Mouse (Mus musculus): ENCODE measurements around the gene Hint2. TPM values are rescaled to one million over a fixed set of nuclear protein-coding genes. Genes with fewer than 3 reads are reported as not detected.
A peak's percentile ranks its signal among the peaks of the same experiment; 100 is the strongest.

The Hint2 gene
- total and polyA plus RNA-seq, 3 experiments = 6.4 to 27.9 (median 17.8) TPM

- H3K79me2 ChIP-seq (replicated peaks; ENCODE audit: control insufficient read depth, extremely low read depth, insufficient read depth, poor library complexity, severe bottlenecking) = no peaks in the 10 kb centered on the region
- H3K27me3 ChIP-seq (replicated peaks) = peaks cover 90% of the 10 kb centered on the region
- in situ Hi-C loops (cut with MboI; ENCODE audit: low pct_ligation_motif_present, low pct_unique_long_range_greater_than_20kb, low sequenced_read_pairs) (no loop called here), dilution Hi-C loops (cut with MboI; ENCODE audit: extremely low pct_ligation_motif_present, extremely low pct_unique_long_range_greater_than_20kb, low sequenced_read_pairs) (no loop called here)
- peaks cover 0 to 7% of the 10 kb centered on the region in 2 experiments; a peak in 3 of 4 replicates for H3K4me1 ChIP-seq (ENCODE audit: control insufficient read depth in 1 of 2, insufficient read depth in 2 of 2)
- TF ChIP-seq BHLHE40 (IDR thresholded peaks at IDR 0.05; ENCODE audit: low read depth, low read length) (no peak), MXI1 (IDR thresholded peaks at IDR 0.05; ENCODE audit: low read depth, low read length) (no peak), CHD2 (IDR thresholded peaks at IDR 0.05; ENCODE audit: low read length) (no peak), MAZ (IDR thresholded peaks at IDR 0.05; ENCODE audit: low read depth, low read length) (no peak), ZKSCAN1 (IDR thresholded peaks at IDR 0.05; ENCODE audit: borderline replicate concordance, low read depth, low read length) (no peak), E2F4 (IDR thresholded peaks at IDR 0.05; ENCODE audit: insufficient replicate concordance, low read depth, low read length) (no peak), SMC3 (IDR thresholded peaks at IDR 0.05; ENCODE audit: low read depth, low read length) (no peak), ZNF384 (IDR thresholded peaks at IDR 0.05; ENCODE audit: low read depth, low read length) (no peak), POLR2A (IDR thresholded peaks at IDR 0.05; ENCODE audit: low read depth, low read length) (no peak), GABPA (IDR thresholded peaks at IDR 0.05; ENCODE audit: insufficient replicate concordance, low read depth, low read length) (no peak), ZMIZ1 (IDR thresholded peaks at IDR 0.05; ENCODE audit: low read depth, low read length) (no peak), EP300 (IDR thresholded peaks at IDR 0.05; ENCODE audit: low read length) (no peak), TCF12 (IDR thresholded peaks at IDR 0.05; ENCODE audit: low read depth, low read length) (no peak), POLR2AphosphoS2 (IDR thresholded peaks at IDR 0.05; ENCODE audit: low read depth, low read length) (no peak), MEF2A (IDR thresholded peaks at IDR 0.05; ENCODE audit: borderline replicate concordance, low read depth, low read length) (no peak), UBTF (IDR thresholded peaks at IDR 0.05; ENCODE audit: low read depth, low read length) (no peak), SIN3A (IDR thresholded peaks at IDR 0.05; ENCODE audit: low read length) (no peak)
- H3K36me3 ChIP-seq (replicated peaks in 1 of 2; ENCODE audit: control insufficient read depth in 1 of 2, insufficient read depth in 1 of 2, low read length in 1 of 2) = no peaks in the 10 kb centered on the region
- no peak for DNase-seq (ENCODE audit: extremely low read depth)
- H3K4me2 ChIP-seq (ENCODE audit: insufficient read depth, low read depth, poor library complexity, severe bottlenecking) = no peak overlapping the region
- no peak overlapping the region for H3K4me3 ChIP-seq (replicated peaks in 1 of 3; ENCODE audit: low read depth in 2 of 3, low read length in 2 of 3, poor library complexity in 1 of 3)
- H3K9me3 ChIP-seq (replicated peaks; ENCODE audit: low read length) = no peaks in the 10 kb centered on the region
- H3K9ac ChIP-seq (ENCODE audit: insufficient read depth, low read depth) = no peak overlapping the region
- no peak overlapping the region for H3K27ac ChIP-seq (ENCODE audit: insufficient read depth, low read depth)
Observed at GRCm38 (mm10) chr4:43673703-43674102, 17.4 kb upstream of the Hint2 start.

GRCm38 (mm10) chr4:43672070-43672469, 15.8 kb upstream of the Hint2 start:
- Histone ChIP-seq H3K4me2 (ENCODE audit: insufficient read depth, low read depth, poor library complexity, severe bottlenecking) (no peak overlapping the region), H3K36me3 (replicated peaks in 1 of 2; ENCODE audit: control insufficient read depth in 1 of 2, insufficient read depth in 1 of 2, low read length in 1 of 2) (no peaks in the 10 kb centered on the region), H3K79me2 (replicated peaks; ENCODE audit: control insufficient read depth, extremely low read depth, insufficient read depth, poor library complexity, severe bottlenecking) (no peaks in the 10 kb centered on the region), H3K9ac (ENCODE audit: insufficient read depth, low read depth) (no peak overlapping the region), H3K4me1 (ENCODE audit: control insufficient read depth in 1 of 2, insufficient read depth in 2 of 2) (peaks cover 0 to 10% of the 10 kb centered on the region in 2 experiments; a peak in 3 of 4 replicates), H3K9me3 (replicated peaks; ENCODE audit: low read length) (no peaks in the 10 kb centered on the region), H3K27ac (ENCODE audit: insufficient read depth, low read depth) (no peak overlapping the region), H3K27me3 (replicated peaks) (peaks cover 90% of the 10 kb centered on the region), H3K4me3 (replicated peaks in 1 of 3; ENCODE audit: low read depth in 2 of 3, low read length in 2 of 3, poor library complexity in 1 of 3) (no peak overlapping the region)
- peak; percentile 84 for DNase-seq (ENCODE audit: extremely low read depth)
- dilution Hi-C loops (cut with MboI; ENCODE audit: extremely low pct_ligation_motif_present, extremely low pct_unique_long_range_greater_than_20kb, low sequenced_read_pairs) (no loop called here), in situ Hi-C loops (cut with MboI; ENCODE audit: low pct_ligation_motif_present, low pct_unique_long_range_greater_than_20kb, low sequenced_read_pairs) (no loop called here)
- no peak for TF ChIP-seq EP300 (IDR thresholded peaks at IDR 0.05; ENCODE audit: low read length)
- TF ChIP-seq CHD2 (IDR thresholded peaks at IDR 0.05; ENCODE audit: low read length) = no peak
- TF ChIP-seq KAT2A (IDR thresholded peaks at IDR 0.05; ENCODE audit: insufficient replicate concordance, low read length) = no peak
- TF ChIP-seq MXI1 (IDR thresholded peaks at IDR 0.05; ENCODE audit: low read depth, low read length) = no peak
- TF ChIP-seq ELF1 (IDR thresholded peaks at IDR 0.05; ENCODE audit: low read depth, low read length) = no peak
- TF ChIP-seq MAX (IDR thresholded peaks at IDR 0.05; ENCODE audit: low read length) = no peak
- TF ChIP-seq UBTF (IDR thresholded peaks at IDR 0.05; ENCODE audit: low read depth, low read length) = no peak
- no peak for TF ChIP-seq IRF4 (IDR thresholded peaks at IDR 0.05; ENCODE audit: low read depth, low read length)
- no peak for TF ChIP-seq USF2 (conservative IDR thresholded peaks at IDR 0.05; ENCODE audit: low read depth, low read length)
- no peak for TF ChIP-seq MYC (IDR thresholded peaks at IDR 0.05; ENCODE audit: low read depth, low read length)
- no peak for TF ChIP-seq ZKSCAN1 (IDR thresholded peaks at IDR 0.05; ENCODE audit: borderline replicate concordance, low read depth, low read length)
- TF ChIP-seq PAX5 (IDR thresholded peaks at IDR 0.05; ENCODE audit: low read length) = no peak
- TF ChIP-seq JUN (IDR thresholded peaks at IDR 0.05; ENCODE audit: insufficient read depth, low read depth, low read length) = no peak
- no peak for TF ChIP-seq ZC3H11A (IDR thresholded peaks at IDR 0.05; ENCODE audit: low read depth, low read length)
- TF ChIP-seq CTCF (conservative IDR thresholded peaks at IDR 0.05 in 1 of 2, IDR thresholded peaks at IDR 0.05 in 1 of 2; ENCODE audit: low read depth in 2 of 2, low read length in 2 of 2) = peak; percentile 77 to 80
- TF ChIP-seq MEF2A (IDR thresholded peaks at IDR 0.05; ENCODE audit: borderline replicate concordance, low read depth, low read length) = no peak
- peak; percentile 56 for TF ChIP-seq SMC3 (IDR thresholded peaks at IDR 0.05; ENCODE audit: low read depth, low read length)
- no peak for TF ChIP-seq GABPA (IDR thresholded peaks at IDR 0.05; ENCODE audit: insufficient replicate concordance, low read depth, low read length)
- no peak for TF ChIP-seq NRF1 (IDR thresholded peaks at IDR 0.05; ENCODE audit: low read depth, low read length)
- TF ChIP-seq CHD1 (IDR thresholded peaks at IDR 0.05; ENCODE audit: low read depth, low read length) = no peak
- peak; percentile 35 for TF ChIP-seq RAD21 (IDR thresholded peaks at IDR 0.05; ENCODE audit: low read depth, low read length)
- TF ChIP-seq POLR2A (IDR thresholded peaks at IDR 0.05; ENCODE audit: low read depth, low read length) = no peak
- TF ChIP-seq MAFK (IDR thresholded peaks at IDR 0.05; ENCODE audit: insufficient replicate concordance, low read length) = no peak
- no peak for TF ChIP-seq ZNF384 (IDR thresholded peaks at IDR 0.05; ENCODE audit: low read depth, low read length)
- TF ChIP-seq RCOR1 (conservative IDR thresholded peaks at IDR 0.05; ENCODE audit: low read depth, low read length) = no peak
- TF ChIP-seq ZMIZ1 (IDR thresholded peaks at IDR 0.05; ENCODE audit: low read depth, low read length) = no peak

Measured in CH12.LX (cell line).